Mouse (Mus musculus): Measurements from ENCODE around the gene Tm9sf4. TPM values are rescaled to one million over a fixed set of nuclear protein-coding genes. Genes with fewer than 3 reads are reported as not detected.
A peak's percentile ranks its signal among the peaks of the same experiment; 100 is the strongest.

Gene Tm9sf4
- polyA plus RNA-seq, 1 experiment: 18.3 TPM

- peaks cover 7% of the 10 kb centered on the region for H3K4me1 ChIP-seq (ENCODE audit: control insufficient read depth, insufficient read depth, low read length)
- 18% methylated on average over 12 of the region's 12 CpGs for WGBS
- H3K4me3 ChIP-seq (replicated peaks; ENCODE audit: control insufficient read depth, low read depth, low read length): no peak overlapping the region
- no peak for TF ChIP-seq POLR2A (IDR thresholded peaks at IDR 0.05; ENCODE audit: borderline replicate concordance, control insufficient read depth, low read depth, low read length)
- TF ChIP-seq CTCF (IDR thresholded peaks at IDR 0.05; ENCODE audit: control insufficient read depth, insufficient read depth, low read length): no peak
- peak overlapping the region; percentile 76 for H3K27ac ChIP-seq (ENCODE audit: control insufficient read depth, insufficient read depth, low read depth, low read length, poor library complexity)
These were observed 98.1 kb downstream of the Tm9sf4 start for GRCm38 (mm10) chr2:153259030-153259863.

Other genes with a start within 250 kb of the Tm9sf4 start
- gene Mylk2, start 250.0 kb upstream of the Tm9sf4 start, polyA plus RNA-seq (2011; ENCODE audit: insufficient read depth, insufficient read length, low replicate concordance, missing spikeins): 1.0 TPM in 1 of 2 replicates, not detected in the other
- gene Foxs1, start 228.1 kb upstream of the Tm9sf4 start, polyA plus RNA-seq (2011; ENCODE audit: insufficient read depth, insufficient read length, low replicate concordance, missing spikeins): not detected in 2 replicates
- gene Dusp15, start 209.6 kb upstream of the Tm9sf4 start, polyA plus RNA-seq (2011; ENCODE audit: insufficient read depth, insufficient read length, low replicate concordance, missing spikeins): not detected in 2 replicates
- not detected in 2 replicates for gene Ttll9, start 198.8 kb upstream of the Tm9sf4 start, polyA plus RNA-seq (2011; ENCODE audit: insufficient read depth, insufficient read length, low replicate concordance, missing spikeins)
- 29.8 and 30.9 TPM in 2 replicates for gene Pdrg1, start 145.9 kb upstream of the Tm9sf4 start, polyA plus RNA-seq (2011; ENCODE audit: insufficient read depth, insufficient read length, low replicate concordance, missing spikeins)
- gene Xkr7, start 129.5 kb upstream of the Tm9sf4 start, polyA plus RNA-seq (2011; ENCODE audit: insufficient read depth, insufficient read length, low replicate concordance, missing spikeins): not detected in 2 replicates
- 4.8 and 8.3 TPM in 2 replicates for gene Ccm2l, start 95.3 kb upstream of the Tm9sf4 start, polyA plus RNA-seq (2011; ENCODE audit: insufficient read depth, insufficient read length, low replicate concordance, missing spikeins)
- gene Hck, start 52.8 kb upstream of the Tm9sf4 start, polyA plus RNA-seq (2011; ENCODE audit: insufficient read depth, insufficient read length, low replicate concordance, missing spikeins): 20.0 and 54.3 TPM in 2 replicates
- gene Tspyl3, start 64.1 kb downstream of the Tm9sf4 start, polyA plus RNA-seq (2011; ENCODE audit: insufficient read depth, insufficient read length, low replicate concordance, missing spikeins): 2.5 and 5.5 TPM in 2 replicates
- 8.8 and 10.8 TPM in 2 replicates for gene Plagl2, start 80.1 kb downstream of the Tm9sf4 start, polyA plus RNA-seq (2011; ENCODE audit: insufficient read depth, insufficient read length, low replicate concordance, missing spikeins)
- gene Pofut1, start 80.2 kb downstream of the Tm9sf4 start, polyA plus RNA-seq (2011; ENCODE audit: insufficient read depth, insufficient read length, low replicate concordance, missing spikeins): 8.2 and 12.6 TPM in 2 replicates
- 6.3 and 10.9 TPM in 2 replicates for gene Kif3b, start 130.1 kb downstream of the Tm9sf4 start, polyA plus RNA-seq (2011; ENCODE audit: insufficient read depth, insufficient read length, low replicate concordance, missing spikeins)
- gene Asxl1, start 184.5 kb downstream of the Tm9sf4 start, polyA plus RNA-seq (2011; ENCODE audit: insufficient read depth, insufficient read length, low replicate concordance, missing spikeins): 35.7 and 56.2 TPM in 2 replicates